Mouse (Mus musculus) intestine, postnatal 0 days (tissue): ENCODE results near the gene Jph3. TPM values are rescaled to one million over a fixed set of nuclear protein-coding genes. Genes with fewer than 3 reads are reported as not detected.

Experiments used
- ATAC-seq: fragments of 200-750 bp; cut with Nextera tagmentation; 2 replicates; pipeline ENCODE4 v1.8.0; 2017; ENCODE audit warnings: mild to moderate bottlenecking, moderate TSS enrichment, moderate library complexity
- H3K27ac ChIP-seq: fragments of 300-500 bp; sonication (generic); 2 replicates; pipeline ENCODE4 v1.5.1; 2014; ENCODE audit warnings: mild to moderate bottlenecking, low read depth, low read length, moderate library complexity
- H3K27me3 ChIP-seq: fragments of 300-500 bp; sonication (generic); replicated peaks from 2 replicates; pipeline ENCODE4 v1.6.1; 2014; ENCODE audit warnings: low read length, mixed read lengths; ENCODE audit not compliant: control insufficient read depth, insufficient read depth
- H3K36me3 ChIP-seq: fragments of 300-500 bp; sonication (generic); 2 replicates; pipeline ENCODE4 v1.6.1; 2014; ENCODE audit warnings: mild to moderate bottlenecking, moderate library complexity; ENCODE audit not compliant: control insufficient read depth, insufficient read depth
- H3K4me1 ChIP-seq: fragments of 300-500 bp; sonication (generic); replicated peaks from 2 replicates; pipeline ENCODE4 v1.6.1; 2014; ENCODE audit warnings: antibody characterized with exemption, low read length, mixed read lengths; ENCODE audit not compliant: control insufficient read depth, insufficient read depth
- H3K4me2 ChIP-seq: fragments of 300-500 bp; sonication (generic); replicated peaks from 2 replicates; pipeline ENCODE4 v1.6.1; 2014; ENCODE audit warnings: low read depth, mild to moderate bottlenecking, moderate library complexity
- H3K4me3 ChIP-seq: fragments of 300-500 bp; sonication (generic); 2 replicates; pipeline ENCODE4 v1.5.1; 2014; ENCODE audit warnings: low read depth, low read length
- H3K9ac ChIP-seq: fragments of 300-500 bp; sonication (generic); 2 replicates; pipeline ENCODE4 v1.6.1; 2014; ENCODE audit warnings: mild to moderate bottlenecking, low read depth, low read length
- H3K9me3 ChIP-seq: fragments of 300-500 bp; sonication (generic); 2 replicates; pipeline ENCODE4 v1.6.1; 2016; ENCODE audit warnings: mixed run types; ENCODE audit not compliant: control insufficient read depth
- CTCF ChIP-seq: sonication (generic); IDR thresholded peaks from 2 replicates; pipeline ENCODE4 v1.5.1; 2016; ENCODE audit warnings: low read depth, mild to moderate bottlenecking, control low read depth, antibody characterized with exemption, moderate library complexity
- WGBS: fragments of 180-500 bp; shearing (Covaris S2); extraction: QIAGEN DNeasy Blood & Tissue Kit; methylation state at CpG from one replicate; pipeline ENCODE4 v1.1.7; 2014; 5-methylcytosine and 5-hydroxymethylcytosine counted together
- polyA plus RNA-seq: library from polyadenylated mRNA; unstranded; fragments of >200 nt; fragmentation: Nextera tagmentation; extraction: Ambion mirVana; gene quantifications from 2 replicates; pipeline ENCODE4 v1.2.1, GENCODE M21; 2015

Jph3 gene
- polyA plus RNA-seq, 1 experiment from 2014 or later = 2.8 TPM

GRCm38 (mm10) chr8:121828376-121829023, 99.1 kb downstream of the Jph3 start:
- H3K9me3 ChIP-seq = no peaks in the 10 kb centered on the region
- ATAC-seq = no peak
- WGBS = 32% methylated on average over 10 of the region's 10 CpGs
- H3K4me3 ChIP-seq = peak overlapping the region; percentile 89
- H3K27me3 ChIP-seq = no peaks in the 10 kb centered on the region
- H3K27ac ChIP-seq = no peak overlapping the region
- H3K36me3 ChIP-seq = no peaks in the 10 kb centered on the region
- TF ChIP-seq CTCF = no peak
- peak overlapping the region; percentile 85 for H3K9ac ChIP-seq
- H3K4me2 ChIP-seq = peak overlapping the region; percentile 93
- peaks cover 6% of the 10 kb centered on the region; the same call in 1 of the 2 replicates for H3K4me1 ChIP-seq

GRCm38 (mm10) chr8:121829048-121829776, 99.8 kb downstream of the Jph3 start, which contains the start of gene Klhdc4:
Gene Klhdc4, minus strand, starts transcription at chr8:121829569.
- no peaks in the 10 kb centered on the region for H3K9me3 ChIP-seq
- H3K27me3 ChIP-seq = no peaks in the 10 kb centered on the region
- H3K27ac ChIP-seq = no peak within 1 kb of the TSS; the same call in 1 of the 2 replicates
- H3K36me3 ChIP-seq = no peaks in the 10 kb centered on the region
- peak within 1 kb of the TSS; percentile 89 for H3K4me3 ChIP-seq
- WGBS = under 1% methylated on average over 63 of the region's 68 CpGs
- H3K9ac ChIP-seq = peak within 1 kb of the TSS; percentile 85
- TF ChIP-seq CTCF = no peak
- peak within 1 kb of the TSS; percentile 93 for H3K4me2 ChIP-seq
- peaks cover 6% of the 10 kb centered on the region; the same call in 1 of the 2 replicates for H3K4me1 ChIP-seq
- ATAC-seq = peak; percentile 97

- peak; percentile 73 for ATAC-seq
- WGBS = 16% methylated on average over 18 of the region's 18 CpGs
- Histone ChIP-seq H3K4me2 (peak overlapping the region; percentile 93), H3K36me3 (no peaks in the 10 kb centered on the region), H3K9me3 (no peaks in the 10 kb centered on the region), H3K4me3 (peak overlapping the region; percentile 89), H3K27me3 (no peaks in the 10 kb centered on the region), H3K27ac (no peak overlapping the region), H3K4me1 (peaks cover 6% of the 10 kb centered on the region; the same call in 1 of the 2 replicates), H3K9ac (peak overlapping the region; percentile 85; the same call in 1 of the 2 replicates)
- TF ChIP-seq CTCF = no peak
Measured at GRCm38 (mm10) chr8:121829777-121830362, 100.4 kb downstream of the Jph3 start.

- H3K4me2 ChIP-seq = no peak overlapping the region
Measured at GRCm38 (mm10) chr8:121832061-121832460, 102.6 kb downstream of the Jph3 start.

GRCm38 (mm10) chr8:121832503-121832902, 103.1 kb downstream of the Jph3 start:
- ATAC-seq = peak; percentile 28; the same call in 1 of the 2 replicates
- Histone ChIP-seq H3K4me2 (no peak overlapping the region), H3K27me3 (no peaks in the 10 kb centered on the region), H3K4me1 (peaks cover 6% of the 10 kb centered on the region; the same call in 1 of the 2 replicates), H3K9me3 (no peaks in the 10 kb centered on the region), H3K9ac (no peak overlapping the region), H3K4me3 (no peak overlapping the region), H3K27ac (no peak overlapping the region), H3K36me3 (no peaks in the 10 kb centered on the region)
- WGBS = 15% methylated on average over 6 of the region's 6 CpGs
- peak; percentile 75 for TF ChIP-seq CTCF

More at GRCm38 (mm10) chr8:121832061-121832460, 102.6 kb downstream of the Jph3 start:
- Histone ChIP-seq H3K9ac (no peak overlapping the region), H3K27ac (no peak overlapping the region), H3K4me1 (peaks cover 6% of the 10 kb centered on the region; the same call in 1 of the 2 replicates), H3K27me3 (no peaks in the 10 kb centered on the region), H3K9me3 (no peaks in the 10 kb centered on the region), H3K36me3 (no peaks in the 10 kb centered on the region), H3K4me3 (no peak overlapping the region)
- TF ChIP-seq CTCF = no peak
- 73% methylated on average over 2 of the region's 2 CpGs for WGBS
- ATAC-seq = no peak

GRCm38 (mm10) chr8:121841242-121841641, 111.8 kb downstream of the Jph3 start:
- Histone ChIP-seq H3K4me2 (no peak overlapping the region), H3K9ac (no peak overlapping the region), H3K4me3 (no peak overlapping the region), H3K36me3 (no peaks in the 10 kb centered on the region), H3K9me3 (no peaks in the 10 kb centered on the region), H3K4me1 (no peaks in the 10 kb centered on the region), H3K27ac (no peak overlapping the region), H3K27me3 (no peaks in the 10 kb centered on the region)
- 53% methylated on average over 8 of the region's 8 CpGs for WGBS
- ATAC-seq = no peak
- peak; percentile 72 for TF ChIP-seq CTCF
